Mouse (Mus musculus) kidney, embryonic 15.5 days (tissue): ENCODE measurements at regions not wholly inside any gene's neighbourhood (a gene's known extent, or its start where the extent isn't known, plus 50 kb on each side); places are given as distances from the start of the nearest gene placed in this dataset.
A peak's percentile ranks its signal among the peaks of the same experiment; 100 is the strongest.

Experiments
- ATAC-seq: fragments of 200-750 bp; cut with Nextera tagmentation; replicated peaks from 2 replicates; pipeline ENCODE4 v1.8.0; 2017; ENCODE audit warnings: moderate TSS enrichment; ENCODE audit not compliant: low FRiP score
- H3K27ac ChIP-seq: fragments of 300-500 bp; sonication (generic); 2 replicates; pipeline ENCODE4 v1.5.1; 2015; ENCODE audit warnings: mild to moderate bottlenecking, inconsistent platforms
- H3K27me3 ChIP-seq: fragments of 300-500 bp; sonication (generic); 2 replicates; pipeline ENCODE4 v1.6.1; 2015; ENCODE audit warnings: inconsistent platforms
- H3K36me3 ChIP-seq: fragments of 300-500 bp; sonication (generic); 2 replicates; pipeline ENCODE4 v1.6.1; 2015; ENCODE audit warnings: inconsistent platforms
- H3K4me1 ChIP-seq: fragments of 300-500 bp; sonication (generic); 2 replicates; pipeline ENCODE4 v1.6.1; 2015; ENCODE audit warnings: inconsistent platforms
- H3K4me2 ChIP-seq: fragments of 300-500 bp; sonication (generic); 2 replicates; pipeline ENCODE4 v1.6.1; 2015; ENCODE audit warnings: moderate library complexity, mild to moderate bottlenecking, inconsistent platforms
- H3K4me3 ChIP-seq: fragments of 300-500 bp; sonication (generic); replicated peaks from 2 replicates; pipeline ENCODE4 v1.5.1; 2015; ENCODE audit warnings: mild to moderate bottlenecking, inconsistent platforms
- H3K9ac ChIP-seq: fragments of 300-500 bp; sonication (generic); 2 replicates; pipeline ENCODE4 v1.6.1; 2015; ENCODE audit warnings: mild to moderate bottlenecking, inconsistent platforms
- H3K9me3 ChIP-seq: fragments of 300-500 bp; sonication (generic); replicated peaks from 2 replicates; pipeline ENCODE4 v1.6.1; 2016; ENCODE audit warnings: inconsistent platforms
- WGBS: fragments of 180-500 bp; shearing (Covaris S2); methylation state at CpG from one replicate; pipeline ENCODE4 v1.1.7; 2015; ENCODE audit warnings: mixed read lengths; 5-methylcytosine and 5-hydroxymethylcytosine counted together

DNA sequence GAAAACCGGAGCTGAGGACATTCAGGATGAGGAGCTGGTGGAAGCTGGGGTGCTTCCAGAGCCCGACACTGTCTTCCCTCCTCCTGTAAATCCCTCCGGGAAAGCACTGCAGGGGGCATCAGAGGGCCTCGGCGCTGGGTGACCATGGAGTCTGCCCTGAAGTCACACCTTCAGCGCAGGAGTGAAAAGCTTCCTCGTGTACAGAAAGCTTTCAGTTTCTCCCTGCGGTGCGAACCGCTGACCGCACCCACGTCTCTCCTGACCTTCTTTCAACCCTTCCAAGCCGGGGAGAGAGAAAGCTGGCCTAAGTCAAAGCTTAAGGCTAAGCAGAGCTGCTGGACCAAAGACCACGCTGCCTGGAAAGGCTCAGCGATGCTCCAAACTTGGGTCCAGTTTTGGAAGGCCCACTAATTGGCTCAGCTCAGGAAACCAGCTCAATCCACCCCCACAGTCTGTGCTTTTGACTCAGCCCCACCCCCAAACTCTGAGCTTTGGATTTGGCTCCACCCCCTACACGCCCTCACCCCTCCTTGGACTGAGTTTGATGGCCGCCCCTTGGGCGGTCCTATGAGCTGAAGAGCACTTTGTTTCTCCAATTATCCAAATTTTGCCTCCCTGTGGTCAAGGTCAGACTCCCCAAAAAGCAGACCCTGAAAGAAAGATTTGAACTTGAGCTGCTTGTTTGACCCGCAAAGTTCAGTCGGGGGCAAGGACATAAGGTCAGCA, 97.0 kb upstream of the Rpl38 start:
- no peak overlapping the region for H3K4me3 ChIP-seq

DNA sequence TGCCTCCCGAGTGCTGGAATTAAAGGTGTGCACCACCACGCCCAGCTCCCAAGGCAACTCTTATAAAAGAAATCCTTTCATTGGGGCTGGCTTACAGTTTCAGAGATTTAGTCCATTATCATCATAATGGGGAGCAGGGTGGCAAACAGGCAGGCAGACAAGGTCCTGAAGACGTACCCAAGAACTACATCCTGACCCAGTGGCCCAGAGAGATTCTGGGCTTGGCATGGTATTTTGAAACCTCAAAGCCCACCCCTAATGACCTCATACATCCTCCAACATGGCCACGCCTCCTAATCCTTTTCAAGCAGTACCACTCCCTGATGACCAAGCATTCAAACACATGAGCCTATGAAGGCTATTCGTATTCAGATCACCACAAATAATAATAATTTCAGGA, 98.2 kb upstream of the Rpl38 start:
- no peak overlapping the region for H3K9ac ChIP-seq
- H3K4me1 ChIP-seq = peaks cover 23% of the 10 kb centered on the region
- H3K4me3 ChIP-seq = no peak overlapping the region
- peaks cover 36% of the 10 kb centered on the region for H3K27me3 ChIP-seq
- ATAC-seq = no peak
- H3K36me3 ChIP-seq = no peaks in the 10 kb centered on the region
- WGBS = 97% methylated on average over 5 of the region's 5 CpGs
- H3K27ac ChIP-seq = no peak overlapping the region
- H3K9me3 ChIP-seq = 0 out of 2 replicates have a peak, but pooled peaks cover under 1% of the 10 kb centered on the region
- no peak overlapping the region for H3K4me2 ChIP-seq

More for the DNA sequence above, 97.0 kb upstream of the Rpl38 start:
- H3K36me3 ChIP-seq = no peaks in the 10 kb centered on the region
- H3K4me2 ChIP-seq = peak overlapping the region; percentile 17
- ATAC-seq = no peak
- WGBS = 32% methylated on average over 20 of the region's 20 CpGs
- H3K9ac ChIP-seq = no peak overlapping the region
- H3K9me3 ChIP-seq = peaks cover 9% of the 10 kb centered on the region; the same call in 1 of the 2 replicates
- H3K27me3 ChIP-seq = peaks cover 36% of the 10 kb centered on the region
- peaks cover 23% of the 10 kb centered on the region for H3K4me1 ChIP-seq
- no peak overlapping the region for H3K27ac ChIP-seq

DNA sequence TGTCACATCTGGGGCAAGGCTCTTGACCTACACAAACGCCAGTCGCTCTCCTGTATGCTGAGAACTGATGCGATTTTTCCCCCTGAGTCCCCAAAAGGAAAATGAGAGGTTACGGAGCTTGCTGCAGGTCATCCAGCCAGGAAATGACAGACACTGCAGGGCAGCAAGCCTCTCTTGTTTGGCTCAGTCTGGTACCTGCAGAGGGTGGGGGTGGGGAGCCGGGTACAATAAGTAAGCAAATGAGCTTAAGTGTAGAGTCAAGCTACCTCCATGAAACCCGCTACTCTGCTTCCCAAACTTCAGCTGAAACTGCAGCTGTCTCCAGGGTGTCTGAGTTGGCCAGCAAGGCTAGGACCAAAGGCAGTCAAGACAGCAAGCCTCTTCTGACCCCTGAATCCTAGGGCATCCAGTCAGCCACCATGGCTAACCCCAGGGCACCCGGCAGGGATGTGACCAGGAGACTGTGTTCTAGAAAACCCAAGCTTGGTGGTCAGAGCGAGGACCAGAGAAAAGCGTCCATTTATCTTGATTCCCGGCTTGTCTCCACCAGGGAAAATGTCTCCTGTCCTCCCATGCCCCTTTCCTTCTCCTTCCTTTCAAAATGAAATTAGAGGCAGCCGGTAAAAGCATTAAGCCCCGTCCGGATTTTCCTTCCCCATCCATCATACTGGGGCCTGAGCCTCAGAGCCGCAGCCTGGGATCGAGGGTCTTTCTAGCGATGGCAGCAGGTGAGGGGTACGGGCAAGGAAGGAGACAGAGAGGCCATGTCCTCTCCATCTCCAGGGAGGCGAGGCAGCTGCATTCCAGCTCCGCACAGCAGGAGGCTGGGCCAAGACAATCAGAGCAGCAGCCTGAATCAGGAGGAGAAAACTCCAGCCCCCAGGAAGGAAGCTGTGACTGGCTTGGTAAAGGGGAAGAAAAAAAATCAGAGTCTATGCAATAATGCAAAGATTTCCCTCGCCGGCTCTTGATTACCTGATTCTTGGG, 100.2 kb upstream of the Rpl38 start:
- no peak for ATAC-seq
- no peaks in the 10 kb centered on the region for H3K36me3 ChIP-seq
- H3K4me3 ChIP-seq = no peak overlapping the region
- H3K27ac ChIP-seq = no peak overlapping the region
- no peak overlapping the region for H3K9ac ChIP-seq
- H3K4me2 ChIP-seq = peak overlapping the region; percentile 8
- H3K4me1 ChIP-seq = peaks cover 23% of the 10 kb centered on the region
- H3K27me3 ChIP-seq = peaks cover 36% of the 10 kb centered on the region
- 0 out of 2 replicates have a peak, but pooled peaks cover 3% of the 10 kb centered on the region for H3K9me3 ChIP-seq
- 11% methylated on average over 21 of the region's 21 CpGs for WGBS

DNA sequence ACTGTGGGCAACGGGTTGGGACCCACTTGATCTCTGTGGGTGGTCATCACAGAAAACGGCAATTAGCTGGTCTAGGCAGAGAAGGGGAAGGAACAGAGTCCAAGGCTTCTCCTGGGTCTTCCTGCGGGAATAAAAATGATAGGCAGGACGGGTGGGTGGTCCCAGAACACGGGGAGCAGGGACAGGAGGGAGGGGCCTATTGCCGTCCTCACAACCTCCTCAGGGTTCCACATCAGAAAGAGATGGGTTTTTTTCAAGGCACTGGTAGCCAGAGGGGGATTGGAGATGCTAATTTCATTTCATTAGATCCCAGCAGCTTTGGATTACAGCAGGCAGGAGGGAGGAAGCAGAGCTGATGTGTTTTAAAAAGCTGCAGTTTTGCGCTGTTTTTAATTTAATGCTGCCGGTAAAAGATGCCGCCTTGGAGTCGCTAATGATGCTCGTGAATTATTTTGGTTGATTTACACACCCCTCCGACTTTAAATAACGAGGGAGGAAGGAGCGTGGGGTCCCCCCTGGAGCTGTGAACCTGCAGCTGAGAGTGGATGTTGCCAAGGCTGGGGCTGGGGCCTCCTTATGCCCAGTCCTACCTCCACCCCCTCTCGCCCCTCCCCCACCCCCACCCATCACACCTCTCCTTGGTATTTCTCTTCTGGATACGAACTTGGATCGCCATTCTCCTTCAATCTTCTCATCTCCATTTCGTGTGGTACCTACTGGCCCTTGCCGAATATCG, 101.1 kb upstream of the Rpl38 start:
- no peak overlapping the region for H3K27ac ChIP-seq
- H3K4me2 ChIP-seq = peak overlapping the region; percentile 8
- H3K4me3 ChIP-seq = no peak overlapping the region

DNA sequence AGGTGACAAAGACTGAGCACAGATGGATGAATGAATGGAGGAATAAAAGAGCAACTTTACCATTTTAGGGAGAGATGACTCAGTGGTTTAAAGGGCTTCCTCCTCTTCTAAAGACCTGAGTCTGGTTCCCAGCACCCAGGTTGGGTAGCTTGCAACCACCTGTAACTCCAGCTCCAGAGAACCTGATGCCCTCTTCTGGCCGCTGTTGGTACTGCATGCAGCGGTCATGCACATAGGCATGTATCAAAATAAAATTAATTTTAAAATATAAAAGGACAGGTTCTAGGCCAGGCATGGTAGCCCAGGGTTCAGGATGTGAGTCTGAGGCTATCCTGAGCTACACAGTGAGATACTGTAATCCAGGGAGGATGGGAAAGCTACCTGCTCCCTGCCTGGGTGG, 103.4 kb upstream of the Rpl38 start:
- 0 out of 2 replicates have a peak, but pooled peaks cover 3% of the 10 kb centered on the region for H3K9me3 ChIP-seq
- H3K9ac ChIP-seq = no peak overlapping the region
- H3K4me1 ChIP-seq = peaks cover 25% of the 10 kb centered on the region
- H3K36me3 ChIP-seq = no peaks in the 10 kb centered on the region
- H3K4me2 ChIP-seq = no peak overlapping the region
- H3K27ac ChIP-seq = no peak overlapping the region
- WGBS = 91% methylated on average over 2 of the region's 2 CpGs
- peaks cover 39% of the 10 kb centered on the region for H3K27me3 ChIP-seq
- H3K4me3 ChIP-seq = no peak overlapping the region
- no peak for ATAC-seq

More for the DNA sequence above, 101.1 kb upstream of the Rpl38 start:
- Histone ChIP-seq H3K36me3 (no peaks in the 10 kb centered on the region), H3K4me1 (peaks cover 23% of the 10 kb centered on the region), H3K27me3 (peaks cover 36% of the 10 kb centered on the region), H3K9ac (no peak overlapping the region), H3K9me3 (0 out of 2 replicates have a peak, but pooled peaks cover 3% of the 10 kb centered on the region)
- 7% methylated on average over 20 of the region's 20 CpGs for WGBS
- no peak for ATAC-seq

DNA sequence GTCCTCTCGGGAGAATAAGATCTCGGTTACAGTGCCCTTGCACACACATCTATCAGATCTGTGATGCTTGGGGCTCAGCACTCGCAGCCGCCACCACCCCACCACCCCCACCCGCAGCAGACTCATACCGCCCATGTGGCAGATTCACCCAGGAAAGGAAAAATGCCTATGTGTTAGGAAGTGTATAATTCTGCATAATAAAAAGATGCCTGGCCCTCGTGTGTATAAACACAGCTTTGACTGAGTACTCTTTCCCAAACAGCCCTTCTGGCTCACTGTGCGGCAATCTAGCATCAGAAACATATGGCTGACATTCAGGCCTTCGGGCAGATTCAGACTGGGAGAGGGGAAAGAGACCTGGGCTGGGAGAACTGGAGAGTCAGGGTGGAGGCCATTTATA, 105.2 kb upstream of the Rpl38 start:
- peaks cover 34% of the 10 kb centered on the region for H3K27me3 ChIP-seq
- no peak overlapping the region for H3K9ac ChIP-seq
- H3K4me3 ChIP-seq = no peak overlapping the region
- H3K9me3 ChIP-seq = 0 out of 2 replicates have a peak, but pooled peaks cover 3% of the 10 kb centered on the region
- peaks cover 21% of the 10 kb centered on the region for H3K4me1 ChIP-seq
- H3K4me2 ChIP-seq = no peak overlapping the region
- H3K36me3 ChIP-seq = no peaks in the 10 kb centered on the region
- H3K27ac ChIP-seq = no peak overlapping the region
- ATAC-seq = no peak
- 78% methylated on average over 9 of the region's 9 CpGs for WGBS

DNA sequence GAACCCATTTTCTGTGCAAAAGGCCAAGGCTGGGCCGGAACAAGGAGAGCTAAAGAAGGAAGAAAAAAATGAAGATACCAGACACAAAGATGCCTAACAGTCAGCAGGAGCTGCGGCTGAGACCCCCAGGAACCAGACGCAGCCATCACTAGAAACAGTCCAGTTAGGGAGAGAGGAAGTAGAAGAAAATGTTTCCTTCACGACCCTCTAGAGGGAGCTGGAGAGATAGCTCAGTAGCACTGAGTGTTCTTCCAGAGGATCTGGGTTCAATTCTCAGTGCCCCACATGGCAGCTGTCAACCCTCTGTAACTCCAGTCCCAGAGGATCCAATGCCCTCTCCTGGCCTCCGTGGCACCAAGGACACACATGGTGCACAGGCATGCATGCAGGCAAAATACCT, 113.7 kb upstream of the Rpl38 start:
- Histone ChIP-seq H3K4me1 (peaks cover 12% of the 10 kb centered on the region), H3K27me3 (peaks cover 5% of the 10 kb centered on the region), H3K9ac (no peak overlapping the region), H3K36me3 (no peaks in the 10 kb centered on the region), H3K9me3 (no peaks in the 10 kb centered on the region), H3K4me3 (no peak overlapping the region), H3K27ac (no peak overlapping the region), H3K4me2 (no peak overlapping the region)
- ATAC-seq = no peak
- WGBS = 66% methylated on average over 5 of the region's 5 CpGs

DNA sequence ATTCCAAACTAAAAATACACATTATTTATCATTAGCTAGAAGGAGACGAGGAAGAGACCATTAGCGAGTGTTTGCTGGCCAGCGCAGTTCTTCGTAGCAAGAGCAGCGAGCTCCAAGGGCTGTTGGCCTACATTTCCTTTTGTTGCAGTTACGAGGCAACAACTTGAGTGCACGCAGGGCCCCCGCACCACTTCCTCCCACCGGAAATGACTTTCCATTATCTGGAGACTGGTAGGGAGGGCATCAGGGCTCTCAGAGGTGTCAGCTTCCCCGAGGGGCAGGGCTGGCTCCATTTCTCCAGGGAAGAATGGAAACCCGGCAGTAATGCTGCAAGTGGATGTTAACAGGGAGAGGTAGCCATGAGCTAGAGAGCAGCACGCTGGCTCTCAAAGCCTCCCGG, 114.3 kb upstream of the Rpl38 start:
- Histone ChIP-seq H3K4me3 (no peak overlapping the region), H3K36me3 (no peaks in the 10 kb centered on the region), H3K27ac (no peak overlapping the region), H3K27me3 (no peaks in the 10 kb centered on the region), H3K4me1 (peaks cover 12% of the 10 kb centered on the region), H3K9me3 (no peaks in the 10 kb centered on the region), H3K4me2 (no peak overlapping the region), H3K9ac (no peak overlapping the region)
- 22% methylated on average over 13 of the region's 13 CpGs for WGBS
- ATAC-seq = no peak

DNA sequence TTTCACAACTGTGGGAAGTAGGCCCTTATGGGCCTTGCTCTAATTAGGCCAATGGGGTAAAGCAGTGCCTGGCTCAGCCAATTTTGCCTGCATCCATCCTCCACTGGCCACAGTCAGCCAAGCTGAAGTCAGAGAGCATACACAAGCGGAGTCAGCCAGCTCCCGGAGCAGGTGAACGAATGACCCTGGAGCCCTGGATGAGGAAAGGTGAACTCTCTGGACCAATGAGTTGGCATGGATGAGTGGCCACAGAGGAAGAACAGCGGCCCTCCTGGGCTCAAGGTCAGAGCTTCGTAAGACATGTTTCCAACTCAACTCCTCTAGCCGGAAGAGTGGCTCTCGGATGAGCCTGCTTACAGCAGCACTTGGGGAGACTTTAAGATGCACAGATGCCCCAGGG, 116.1 kb upstream of the Rpl38 start:
- H3K4me3 ChIP-seq = no peak overlapping the region
- no peak overlapping the region for H3K4me2 ChIP-seq
- no peaks in the 10 kb centered on the region for H3K36me3 ChIP-seq
- H3K4me1 ChIP-seq = peaks cover 12% of the 10 kb centered on the region
- H3K9me3 ChIP-seq = no peaks in the 10 kb centered on the region
- ATAC-seq = no peak
- no peak overlapping the region for H3K27ac ChIP-seq
- 55% methylated on average over 7 of the region's 7 CpGs for WGBS
- H3K9ac ChIP-seq = no peak overlapping the region
- no peaks in the 10 kb centered on the region for H3K27me3 ChIP-seq

DNA sequence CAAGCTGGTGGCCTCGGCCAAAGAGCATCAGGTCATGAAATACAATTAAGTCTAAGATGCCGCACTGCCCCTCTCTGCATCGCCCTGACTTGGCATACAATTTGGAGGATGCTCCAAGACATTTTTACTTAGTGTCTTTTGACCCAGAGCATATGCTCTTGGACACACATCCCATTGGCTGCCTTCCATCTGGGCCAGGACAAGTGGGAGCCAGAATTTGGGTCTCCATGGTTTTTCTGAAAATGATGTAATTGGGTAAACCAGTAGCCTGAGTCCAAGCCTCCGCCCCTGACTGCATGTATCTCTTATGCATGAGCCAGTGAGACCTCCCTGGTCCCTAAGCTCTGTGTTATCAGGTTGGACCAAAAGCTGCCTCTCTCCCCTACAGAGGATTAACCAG, 117.1 kb upstream of the Rpl38 start:
- no peak for ATAC-seq
- Histone ChIP-seq H3K4me2 (no peak overlapping the region), H3K4me1 (peaks cover 12% of the 10 kb centered on the region), H3K4me3 (no peak overlapping the region), H3K27ac (no peak overlapping the region), H3K36me3 (no peaks in the 10 kb centered on the region), H3K9me3 (no peaks in the 10 kb centered on the region), H3K27me3 (no peaks in the 10 kb centered on the region), H3K9ac (no peak overlapping the region)
- 87% methylated on average over 4 of the region's 4 CpGs for WGBS

DNA sequence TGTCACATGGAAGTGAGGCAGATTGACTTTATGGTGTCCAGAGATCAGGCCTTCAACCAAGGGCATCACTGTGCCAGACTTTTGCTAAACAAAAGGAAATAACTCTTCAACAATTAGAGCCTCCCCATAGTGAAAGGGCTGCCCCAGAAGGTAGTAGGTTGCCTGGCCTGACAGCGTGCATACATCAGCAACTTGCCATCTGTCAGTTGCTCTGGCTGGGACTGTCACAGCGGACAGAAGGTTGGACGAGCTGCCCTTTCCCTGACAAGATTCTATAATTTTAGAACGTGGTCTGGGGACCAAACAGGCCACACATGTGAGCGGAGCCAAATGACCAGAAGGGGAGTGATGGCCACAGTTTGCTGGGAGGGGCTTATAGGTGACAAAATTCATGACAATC, 119.7 kb upstream of the Rpl38 start:
- H3K4me3 ChIP-seq = no peak overlapping the region
- no peak for ATAC-seq
- WGBS = 71% methylated on average over 5 of the region's 5 CpGs
- H3K36me3 ChIP-seq = no peaks in the 10 kb centered on the region
- H3K27ac ChIP-seq = no peak overlapping the region
- no peaks in the 10 kb centered on the region for H3K27me3 ChIP-seq
- H3K4me1 ChIP-seq = peaks cover 6% of the 10 kb centered on the region
- no peak overlapping the region for H3K9ac ChIP-seq
- H3K4me2 ChIP-seq = no peak overlapping the region
- H3K9me3 ChIP-seq = no peaks in the 10 kb centered on the region
